Mouse (Mus musculus): ENCODE data around the gene Crabp1. TPM values are rescaled to one million over a fixed set of nuclear protein-coding genes. Genes with fewer than 3 reads are reported as not detected.

The Crabp1 gene
- polyA plus RNA-seq (2015; fragmentation: Nextera tagmentation; extraction: Ambion mirVana) = 78.1 and 79.9 TPM in 2 replicates

DNA sequence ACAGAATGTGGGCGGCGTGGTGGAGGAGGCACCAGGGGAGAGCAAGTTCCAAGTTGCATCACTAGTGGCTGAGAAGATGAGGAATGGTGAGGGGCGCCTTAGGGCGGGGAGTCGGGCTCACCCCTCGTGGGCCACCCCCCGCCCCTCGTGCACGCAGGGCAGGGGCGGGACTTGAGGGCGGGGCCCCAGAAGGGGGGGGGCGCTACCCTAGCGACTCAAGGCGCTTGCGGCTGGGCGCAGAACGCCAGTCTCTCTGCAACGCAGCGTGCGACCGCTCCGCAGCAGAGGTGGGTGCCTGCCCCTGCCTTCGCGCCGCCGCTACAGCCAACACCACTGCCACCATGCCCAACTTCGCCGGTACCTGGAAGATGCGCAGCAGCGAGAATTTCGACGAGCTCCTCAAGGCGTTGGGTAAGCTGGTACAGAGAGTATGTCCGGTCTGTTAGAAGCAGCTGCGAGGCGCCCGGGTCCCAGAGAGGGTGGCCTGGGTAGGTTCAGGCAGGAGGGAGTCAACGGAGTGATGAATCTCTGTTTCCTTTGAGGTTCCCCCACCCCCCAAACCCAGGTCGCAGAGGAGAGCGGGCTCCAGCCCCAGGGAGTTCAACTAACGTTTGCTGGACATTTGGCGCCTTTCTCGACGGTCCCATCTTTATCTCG lies at the start of gene Crabp1:
TSS of gene Crabp1 (plus strand) at position 188 of the 657 bp plus-strand sequence.
- Histone ChIP-seq H3K27me3 (peaks cover 78% of the 10 kb centered on the region), H3K4me3 (replicated peaks) (peak within 1 kb of the TSS; percentile 45), H3K9me3 (replicated peaks) (no peaks in the 10 kb centered on the region), H3K27ac (no peak within 1 kb of the TSS), H3K4me2 (peak within 1 kb of the TSS; percentile 75), H3K9ac (0 out of 2 replicates have a peak within 1 kb of the TSS, but pooled peaks have one; percentile 15), H3K36me3 (no peaks in the 10 kb centered on the region), H3K4me1 (peaks cover 44% of the 10 kb centered on the region)
- WGBS = under 1% methylated on average over 42 of the region's 45 CpGs
- ATAC-seq (replicated peaks; ENCODE audit: low FRiP score) = peak; percentile 34; the same call in 1 of the 2 replicates

DNA sequence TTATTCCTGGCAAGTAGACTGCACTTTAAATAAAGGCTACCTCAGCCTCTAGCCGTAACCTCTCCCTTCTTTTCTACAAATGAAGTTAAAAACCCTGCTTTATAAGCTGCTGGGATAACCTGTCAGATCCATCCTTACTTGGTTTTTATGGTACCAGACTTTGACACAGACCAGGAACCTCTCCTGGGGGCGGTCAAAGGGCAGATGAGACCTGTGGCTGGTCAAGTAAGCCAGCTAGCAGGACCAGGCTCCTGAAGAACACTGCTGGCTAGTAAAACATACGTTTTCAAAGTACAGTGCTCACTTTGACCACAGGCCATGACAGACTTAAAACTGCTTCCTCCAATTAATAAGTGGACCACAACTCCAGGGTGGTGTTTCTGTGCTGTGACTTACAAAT lies 48.8 kb upstream of the Crabp1 start:
- Histone ChIP-seq H3K4me3 (replicated peaks) (no peak overlapping the region), H3K36me3 (peaks cover 98% of the 10 kb centered on the region)

DNA sequence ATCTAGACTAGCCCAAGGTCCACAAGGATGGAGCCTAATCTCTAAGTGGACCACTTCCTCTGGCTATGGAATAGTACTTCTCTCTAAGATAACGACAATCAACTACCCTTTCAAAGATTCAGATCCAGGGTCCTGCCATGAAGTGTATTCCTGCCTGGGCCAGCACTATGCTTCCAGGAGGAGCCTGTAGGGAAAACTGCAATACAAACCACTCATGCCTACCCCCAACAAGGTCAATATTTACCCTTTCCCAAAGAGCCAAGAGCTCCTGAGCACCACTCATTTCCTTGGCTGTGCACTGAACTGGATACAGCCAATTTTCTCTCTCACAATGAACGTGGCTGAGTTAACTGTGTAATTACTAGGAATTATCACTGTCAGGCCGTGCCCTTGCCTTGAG lies 47.0 kb upstream of the Crabp1 start:
- Histone ChIP-seq H3K9me3 (replicated peaks) (no peaks in the 10 kb centered on the region), H3K27ac (no peak overlapping the region), H3K4me1 (no peaks in the 10 kb centered on the region), H3K9ac (no peak overlapping the region), H3K4me3 (replicated peaks) (no peak overlapping the region), H3K36me3 (peaks cover 96% of the 10 kb centered on the region), H3K4me2 (no peak overlapping the region), H3K27me3 (no peaks in the 10 kb centered on the region)
- ATAC-seq (replicated peaks; ENCODE audit: low FRiP score) = no peak
- 78% methylated on average over 3 of the region's 3 CpGs for WGBS

More for the DNA sequence above, 48.8 kb upstream of the Crabp1 start:
- no peaks in the 10 kb centered on the region for H3K27me3 ChIP-seq
- H3K4me1 ChIP-seq = no peaks in the 10 kb centered on the region
- H3K9ac ChIP-seq = no peak overlapping the region
- WGBS = 79% methylated on average over 3 of the region's 3 CpGs
- no peak for ATAC-seq (replicated peaks; ENCODE audit: low FRiP score)
- H3K27ac ChIP-seq = no peak overlapping the region
- no peaks in the 10 kb centered on the region for H3K9me3 ChIP-seq (replicated peaks)
- H3K4me2 ChIP-seq = no peak overlapping the region

DNA sequence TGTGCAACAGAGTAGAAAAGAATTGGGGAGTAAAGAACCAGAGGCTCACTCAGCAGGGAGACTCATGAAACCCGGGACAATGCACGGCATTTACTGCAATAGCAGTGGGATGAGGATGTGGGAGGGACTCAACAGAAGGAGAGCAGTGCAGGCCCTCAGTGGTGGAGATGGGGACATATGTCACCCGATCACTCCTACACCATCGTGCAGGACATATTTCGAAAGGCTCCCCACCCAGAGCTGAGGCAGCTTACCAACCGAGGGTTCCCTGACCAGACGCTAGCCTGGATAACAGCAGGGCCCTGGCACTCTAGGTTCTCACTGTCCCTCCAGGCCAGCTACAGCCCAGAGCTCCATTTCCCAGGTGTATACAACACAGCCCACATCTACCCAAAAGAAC lies 42.4 kb upstream of the Crabp1 start:
- ATAC-seq (replicated peaks; ENCODE audit: low FRiP score) = no peak
- Histone ChIP-seq H3K27ac (no peak overlapping the region), H3K4me2 (no peak overlapping the region), H3K36me3 (peaks cover 96% of the 10 kb centered on the region), H3K9ac (no peak overlapping the region), H3K4me1 (no peaks in the 10 kb centered on the region), H3K27me3 (no peaks in the 10 kb centered on the region), H3K9me3 (replicated peaks) (no peaks in the 10 kb centered on the region), H3K4me3 (replicated peaks) (no peak overlapping the region)
- 62% methylated on average over 7 of the region's 7 CpGs for WGBS

DNA sequence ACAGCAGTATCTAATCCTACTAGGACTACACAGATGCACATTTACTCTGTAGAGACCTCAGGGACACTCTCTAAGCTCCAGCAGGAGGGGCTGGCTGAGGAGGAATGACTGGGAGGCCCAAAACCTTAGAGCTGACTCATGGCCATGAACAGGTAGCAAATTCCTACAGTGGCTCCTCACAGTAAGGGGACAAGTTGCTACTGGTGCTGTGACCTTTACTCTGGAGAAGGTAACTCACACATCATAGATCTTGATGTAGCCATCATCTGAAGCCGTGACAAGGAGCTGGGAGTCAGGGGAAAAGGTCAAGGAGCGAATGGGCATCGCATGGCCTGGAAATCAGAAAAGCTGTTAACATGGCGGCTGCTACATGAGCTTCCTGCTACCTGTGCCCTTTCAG lies 42.0 kb upstream of the Crabp1 start:
- Histone ChIP-seq H3K9me3 (replicated peaks) (no peaks in the 10 kb centered on the region), H3K4me1 (no peaks in the 10 kb centered on the region), H3K4me2 (no peak overlapping the region), H3K27me3 (no peaks in the 10 kb centered on the region), H3K36me3 (peaks cover 96% of the 10 kb centered on the region), H3K9ac (no peak overlapping the region), H3K27ac (no peak overlapping the region), H3K4me3 (replicated peaks) (no peak overlapping the region)
- 88% methylated on average over 4 of the region's 4 CpGs for WGBS
- no peak for ATAC-seq (replicated peaks; ENCODE audit: low FRiP score)

DNA sequence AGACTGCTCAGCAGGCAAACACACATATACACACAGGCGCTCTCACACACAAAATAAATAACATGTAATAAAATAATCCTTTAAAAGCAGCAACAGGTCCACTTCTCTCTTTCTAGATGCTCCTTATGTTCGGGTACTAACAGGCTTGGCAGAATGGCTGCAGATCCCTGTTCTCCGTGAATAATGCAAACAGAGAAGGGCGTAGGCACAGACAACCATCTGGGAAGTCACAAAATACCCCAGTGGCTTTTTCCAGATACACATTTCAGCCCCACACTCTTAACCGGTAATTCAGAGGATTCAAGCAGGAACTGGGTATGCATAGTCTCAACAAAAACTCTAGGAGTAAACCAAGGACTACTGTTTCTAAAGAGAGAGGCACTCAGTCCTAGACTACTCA lies 38.2 kb upstream of the Crabp1 start:
- H3K27ac ChIP-seq = no peak overlapping the region
- H3K9me3 ChIP-seq (replicated peaks) = no peaks in the 10 kb centered on the region
- no peak overlapping the region for H3K9ac ChIP-seq
- no peak overlapping the region for H3K4me3 ChIP-seq (replicated peaks)
- 85% methylated on average over 5 of the region's 5 CpGs for WGBS
- no peaks in the 10 kb centered on the region for H3K27me3 ChIP-seq
- H3K4me1 ChIP-seq = no peaks in the 10 kb centered on the region
- peaks cover 92% of the 10 kb centered on the region for H3K36me3 ChIP-seq
- ATAC-seq (replicated peaks; ENCODE audit: low FRiP score) = no peak
- no peak overlapping the region for H3K4me2 ChIP-seq

DNA sequence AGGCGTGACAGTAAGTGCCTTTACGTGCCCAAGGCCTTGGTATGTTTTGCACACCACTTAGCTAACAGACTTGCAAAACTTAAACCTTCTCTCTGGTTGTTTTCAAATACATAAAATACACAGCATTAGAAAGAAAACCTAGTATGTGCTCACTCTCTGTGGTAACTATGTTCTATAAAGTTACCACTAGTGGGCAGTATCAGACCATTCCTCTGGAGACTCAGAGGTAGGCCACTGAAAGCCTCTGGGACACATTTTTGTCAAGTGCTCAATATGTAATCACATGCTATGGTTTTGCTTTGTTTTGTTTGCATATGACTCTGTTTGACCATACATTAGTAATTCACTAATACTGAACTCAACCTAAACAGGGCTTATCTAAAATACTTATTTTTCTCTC lies 32.4 kb upstream of the Crabp1 start:
- Histone ChIP-seq H3K4me1 (peaks cover 21% of the 10 kb centered on the region), H3K9me3 (replicated peaks) (no peaks in the 10 kb centered on the region), H3K27ac (no peak overlapping the region), H3K27me3 (no peaks in the 10 kb centered on the region), H3K9ac (no peak overlapping the region), H3K4me3 (replicated peaks) (no peak overlapping the region), H3K4me2 (no peak overlapping the region), H3K36me3 (peaks cover 35% of the 10 kb centered on the region)
- ATAC-seq (replicated peaks; ENCODE audit: low FRiP score) = no peak
- 94% methylated on average over 2 of the region's 2 CpGs for WGBS

DNA sequence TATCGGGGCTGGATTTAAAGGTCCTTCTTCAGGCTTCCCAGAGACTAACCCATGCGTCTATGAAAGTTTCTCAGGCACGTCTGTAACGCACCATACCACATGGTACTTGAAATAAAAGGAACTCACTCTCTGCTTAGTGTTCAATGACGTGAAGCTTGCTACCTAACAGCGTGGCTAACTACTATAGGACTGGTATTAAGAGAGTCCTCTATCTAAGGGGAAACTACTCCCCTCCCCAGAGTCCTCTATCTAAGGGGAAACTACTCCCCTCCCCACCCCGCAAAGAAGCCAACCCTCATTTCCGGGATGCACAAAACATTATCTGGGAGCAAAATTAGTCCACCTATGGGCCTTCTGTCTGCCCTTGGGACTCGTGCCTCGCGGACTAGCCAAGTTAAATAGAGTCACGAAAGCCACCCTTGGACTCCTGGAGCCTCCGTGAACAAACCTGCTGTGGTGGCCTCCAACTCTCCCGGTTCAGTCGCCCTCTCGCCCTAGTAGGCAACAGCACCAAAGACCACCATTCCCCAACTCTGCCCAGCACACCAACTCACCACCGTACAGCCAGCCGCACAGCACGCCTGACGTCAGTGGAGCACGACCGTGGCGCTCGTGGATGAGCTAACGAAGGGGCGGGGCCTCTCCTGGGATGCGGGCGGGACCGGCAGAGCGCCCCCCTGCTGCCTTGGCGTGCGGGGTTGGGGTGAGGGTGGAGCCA lies 30.5 kb upstream of the Crabp1 start, which contains the start of gene Wdr61:
TSS of gene Wdr61 (minus strand) at position 599 of the 718 bp plus-strand sequence.
- peak; percentile 98 for ATAC-seq (replicated peaks; ENCODE audit: low FRiP score)
- H3K27ac ChIP-seq = peak within 1 kb of the TSS; percentile 61; the same call in 1 of the 2 replicates
- WGBS = 2% methylated on average over 32 of the region's 32 CpGs

DNA sequence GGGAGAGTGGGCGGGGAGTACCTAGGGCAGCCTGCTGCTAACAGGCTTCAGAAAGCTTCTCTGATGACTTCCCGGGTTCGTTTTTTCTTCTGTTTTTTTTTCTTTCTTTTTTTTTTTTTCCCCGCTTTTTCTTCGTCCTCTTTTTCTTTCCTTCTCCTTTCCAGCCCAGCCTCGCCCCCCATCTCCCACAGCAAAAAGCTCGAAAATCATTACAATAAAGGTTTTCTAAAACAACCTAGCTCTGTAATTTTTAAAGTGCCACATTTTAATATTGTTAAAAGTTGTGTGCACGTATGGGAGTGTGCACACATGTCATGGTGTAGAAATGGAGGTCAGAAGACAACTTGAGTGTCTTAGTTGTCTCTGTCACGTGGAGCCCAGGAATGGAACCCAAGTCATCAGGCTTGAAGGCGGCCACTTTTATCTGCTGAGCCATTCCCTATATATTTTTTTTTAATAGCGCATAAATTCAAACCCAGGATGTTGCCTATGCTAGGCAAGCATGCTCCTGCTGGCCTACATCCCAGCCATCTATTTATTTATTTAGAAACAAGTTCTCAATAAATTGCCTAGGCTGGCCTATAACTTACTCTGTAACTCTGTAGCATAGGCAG lies 29.8 kb upstream of the Crabp1 start:
- WGBS = 16% methylated on average over 11 of the region's 11 CpGs
- no peak for ATAC-seq (replicated peaks; ENCODE audit: low FRiP score)
- Histone ChIP-seq H3K4me3 (replicated peaks) (peak overlapping the region; percentile 88), H3K9ac (no peak overlapping the region), H3K27me3 (no peaks in the 10 kb centered on the region), H3K4me1 (peaks cover 21% of the 10 kb centered on the region), H3K4me2 (peak overlapping the region; percentile 77), H3K27ac (peak overlapping the region; percentile 61; the same call in 1 of the 2 replicates), H3K9me3 (replicated peaks) (no peaks in the 10 kb centered on the region), H3K36me3 (peaks cover 9% of the 10 kb centered on the region; the same call in 1 of the 2 replicates)

More for the DNA sequence above, 30.5 kb upstream of the Crabp1 start, which contains the start of gene Wdr61:
- Histone ChIP-seq H3K4me2 (peak within 1 kb of the TSS; percentile 77), H3K9ac (peak within 1 kb of the TSS; percentile 70), H3K4me1 (peaks cover 21% of the 10 kb centered on the region), H3K4me3 (replicated peaks) (peak within 1 kb of the TSS; percentile 88), H3K9me3 (replicated peaks) (no peaks in the 10 kb centered on the region), H3K36me3 (peaks cover 15% of the 10 kb centered on the region), H3K27me3 (no peaks in the 10 kb centered on the region)

DNA sequence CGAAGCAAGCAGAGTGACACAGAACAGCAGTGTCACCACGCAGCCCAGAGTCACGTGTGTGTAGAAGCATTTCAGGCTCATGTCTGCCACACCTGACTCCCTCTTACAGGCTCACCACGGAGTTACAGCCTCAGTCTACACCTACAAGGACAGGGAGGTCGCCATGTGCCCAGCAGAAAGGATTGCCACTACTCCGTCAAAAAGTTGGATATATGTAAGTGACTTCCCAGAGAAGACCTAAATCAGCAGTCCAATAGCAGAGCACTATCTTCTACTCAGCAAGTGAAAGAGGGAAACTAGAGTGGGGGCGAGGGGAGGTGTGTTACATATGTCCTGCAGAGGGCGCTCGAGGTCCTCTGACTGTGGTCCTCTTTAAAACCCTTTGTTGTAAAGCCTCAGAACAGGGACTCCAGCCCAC lies 28.3 kb upstream of the Crabp1 start:
- no peak overlapping the region for H3K4me3 ChIP-seq (replicated peaks)
- H3K27ac ChIP-seq = no peak overlapping the region
- no peaks in the 10 kb centered on the region for H3K27me3 ChIP-seq
- H3K9me3 ChIP-seq (replicated peaks) = no peaks in the 10 kb centered on the region
- WGBS = 23% methylated on average over 9 of the region's 9 CpGs
- no peak overlapping the region for H3K4me2 ChIP-seq
- H3K36me3 ChIP-seq = no peaks in the 10 kb centered on the region
- H3K9ac ChIP-seq = no peak overlapping the region
- ATAC-seq (replicated peaks; ENCODE audit: low FRiP score) = no peak
- H3K4me1 ChIP-seq = peaks cover 21% of the 10 kb centered on the region

DNA sequence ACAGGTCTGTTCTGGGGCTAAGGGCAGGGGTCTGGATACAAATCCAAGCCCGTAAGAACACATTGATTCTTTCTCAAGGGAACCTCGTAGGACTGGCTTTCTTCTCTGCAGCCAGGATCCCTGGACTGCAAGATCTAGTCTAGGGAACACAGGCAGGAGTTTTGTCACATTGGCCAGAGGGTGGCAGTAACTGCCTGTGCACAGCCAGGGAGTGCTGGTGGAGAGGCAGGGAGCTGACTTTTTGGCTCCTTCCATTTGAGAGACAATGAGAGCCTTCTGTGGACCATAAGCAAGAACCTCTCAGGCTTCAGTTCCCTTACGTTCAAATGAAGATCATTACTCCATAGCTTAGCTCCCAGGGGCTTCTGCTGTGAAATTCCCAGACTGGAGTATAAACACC lies 26.2 kb upstream of the Crabp1 start:
- 31% methylated on average over 3 of the region's 3 CpGs for WGBS
- H3K9ac ChIP-seq = no peak overlapping the region
- H3K9me3 ChIP-seq (replicated peaks) = no peaks in the 10 kb centered on the region
- H3K4me3 ChIP-seq (replicated peaks) = no peak overlapping the region
- H3K36me3 ChIP-seq = no peaks in the 10 kb centered on the region
- H3K27me3 ChIP-seq = no peaks in the 10 kb centered on the region; the same call in 1 of the 2 replicates
- H3K4me1 ChIP-seq = peaks cover 12% of the 10 kb centered on the region
- ATAC-seq (replicated peaks; ENCODE audit: low FRiP score) = no peak
- no peak overlapping the region for H3K4me2 ChIP-seq
- H3K27ac ChIP-seq = no peak overlapping the region

DNA sequence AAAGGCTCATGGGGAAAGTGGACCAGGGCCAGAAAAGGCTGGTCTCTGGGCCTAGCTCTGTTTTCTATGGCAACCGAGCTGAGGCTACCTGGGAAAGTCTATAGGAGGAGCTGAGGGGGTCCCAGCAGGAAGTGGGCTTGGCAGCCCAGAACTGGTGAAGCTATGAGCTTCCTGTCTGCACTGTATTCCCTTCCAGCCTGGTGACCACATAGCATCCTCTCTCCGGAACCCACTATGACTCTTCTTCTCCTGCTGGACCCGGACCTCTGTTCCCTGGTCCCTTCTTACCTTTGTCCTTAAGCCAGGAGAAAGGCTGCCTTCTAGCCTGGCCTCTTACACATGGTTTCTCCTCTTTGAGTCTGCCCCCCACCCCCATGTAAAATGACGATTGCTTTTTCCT lies 20.7 kb upstream of the Crabp1 start:
- Histone ChIP-seq H3K9me3 (replicated peaks) (no peaks in the 10 kb centered on the region), H3K4me3 (replicated peaks) (no peak overlapping the region), H3K36me3 (no peaks in the 10 kb centered on the region), H3K4me1 (no peaks in the 10 kb centered on the region), H3K9ac (no peak overlapping the region), H3K27me3 (no peaks in the 10 kb centered on the region; the same call in 1 of the 2 replicates), H3K4me2 (no peak overlapping the region), H3K27ac (no peak overlapping the region)
- WGBS = 81% methylated on average over 4 of the region's 4 CpGs
- ATAC-seq (replicated peaks; ENCODE audit: low FRiP score) = no peak

Data from kidney, embryonic 15.5 days (tissue).